Mouse (Mus musculus): ENCODE measurements around the gene 4933405L10Rik. TPM values are rescaled to one million over a fixed set of nuclear protein-coding genes. Genes with fewer than 3 reads are reported as not detected.

The 4933405L10Rik gene
- polyA plus RNA-seq (2012; rRNA removed) = not detected in 2 replicates

DNA sequence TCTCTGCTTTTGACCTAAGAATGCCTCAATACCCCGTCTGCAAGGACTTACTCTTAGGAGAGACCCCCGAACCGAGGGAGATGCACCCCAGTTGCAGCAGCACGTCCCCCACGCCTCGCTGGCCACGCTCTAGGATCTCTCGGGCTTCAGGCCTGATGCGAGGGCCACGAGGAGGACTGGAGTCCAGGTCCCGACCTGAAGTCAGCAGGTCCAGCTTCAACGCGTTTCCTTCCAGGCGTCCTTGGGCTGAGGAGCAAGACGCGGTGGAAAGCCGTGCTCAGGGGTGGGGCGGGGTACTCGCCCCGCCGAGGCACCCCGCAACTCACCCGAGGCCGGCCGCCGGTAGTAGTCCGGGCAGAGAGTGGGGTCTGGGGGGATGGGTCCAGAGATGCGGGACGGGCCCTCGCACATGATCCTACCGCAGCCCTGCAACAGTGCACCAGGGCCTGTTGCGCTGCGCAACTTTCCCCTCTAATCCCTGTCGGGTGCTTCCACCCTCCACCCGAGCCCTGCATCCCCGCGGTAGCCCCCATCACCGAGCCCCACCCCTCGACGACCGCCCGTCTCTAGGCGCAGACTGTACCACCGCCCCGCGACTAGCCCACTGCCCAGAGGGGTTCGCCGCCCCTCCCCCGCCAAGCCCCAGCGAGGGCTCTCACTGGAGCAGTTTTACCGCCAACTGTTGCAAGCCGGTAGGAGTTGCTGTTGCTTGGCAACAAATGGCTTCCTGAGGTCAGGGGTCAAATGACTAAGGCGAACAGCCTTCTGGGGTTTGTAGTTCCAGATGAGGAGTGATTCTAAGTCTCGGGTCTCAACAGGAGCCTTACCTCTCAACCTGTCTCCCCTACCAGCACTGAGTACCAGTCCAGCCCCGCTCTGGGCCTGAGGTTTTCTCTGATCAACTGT lies at the start of gene 4933405L10Rik, which contains the start of gene Enkd1:
Gene 4933405L10Rik, plus strand, starts transcription at position 158 of the 906 bp plus-strand sequence.
Gene Enkd1, minus strand, starts transcription at position 713 of the 906 bp plus-strand sequence.

DNA sequence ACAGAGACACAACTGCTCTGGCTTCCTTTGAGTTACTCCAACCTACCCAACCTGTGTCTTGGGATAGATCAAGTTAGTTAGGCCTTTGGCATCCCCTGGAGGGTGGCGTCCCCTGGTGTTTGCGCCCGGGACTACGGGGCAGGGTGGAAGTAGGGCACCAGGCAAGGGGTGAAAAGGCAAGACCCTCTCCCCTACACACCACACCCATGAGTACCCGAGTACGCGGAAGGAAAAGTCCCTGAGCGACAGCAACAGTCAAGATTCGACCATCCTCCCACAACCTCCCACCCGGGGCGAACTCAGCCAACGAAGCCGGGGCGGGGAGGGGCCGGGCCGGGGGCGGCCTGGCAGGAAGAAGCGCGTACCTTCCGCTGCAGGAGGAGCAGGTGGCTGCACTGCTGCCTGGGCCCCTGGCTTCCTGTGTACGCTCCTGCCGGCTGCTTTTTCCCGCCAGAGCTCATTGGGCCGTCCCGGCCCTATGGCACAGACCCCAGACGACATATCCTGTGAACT lies 21.6 kb upstream of the 4933405L10Rik start, which contains the start of gene Carmil2:
Gene Carmil2, plus strand, starts transcription at position 479 of the 513 bp plus-strand sequence.

DNA sequence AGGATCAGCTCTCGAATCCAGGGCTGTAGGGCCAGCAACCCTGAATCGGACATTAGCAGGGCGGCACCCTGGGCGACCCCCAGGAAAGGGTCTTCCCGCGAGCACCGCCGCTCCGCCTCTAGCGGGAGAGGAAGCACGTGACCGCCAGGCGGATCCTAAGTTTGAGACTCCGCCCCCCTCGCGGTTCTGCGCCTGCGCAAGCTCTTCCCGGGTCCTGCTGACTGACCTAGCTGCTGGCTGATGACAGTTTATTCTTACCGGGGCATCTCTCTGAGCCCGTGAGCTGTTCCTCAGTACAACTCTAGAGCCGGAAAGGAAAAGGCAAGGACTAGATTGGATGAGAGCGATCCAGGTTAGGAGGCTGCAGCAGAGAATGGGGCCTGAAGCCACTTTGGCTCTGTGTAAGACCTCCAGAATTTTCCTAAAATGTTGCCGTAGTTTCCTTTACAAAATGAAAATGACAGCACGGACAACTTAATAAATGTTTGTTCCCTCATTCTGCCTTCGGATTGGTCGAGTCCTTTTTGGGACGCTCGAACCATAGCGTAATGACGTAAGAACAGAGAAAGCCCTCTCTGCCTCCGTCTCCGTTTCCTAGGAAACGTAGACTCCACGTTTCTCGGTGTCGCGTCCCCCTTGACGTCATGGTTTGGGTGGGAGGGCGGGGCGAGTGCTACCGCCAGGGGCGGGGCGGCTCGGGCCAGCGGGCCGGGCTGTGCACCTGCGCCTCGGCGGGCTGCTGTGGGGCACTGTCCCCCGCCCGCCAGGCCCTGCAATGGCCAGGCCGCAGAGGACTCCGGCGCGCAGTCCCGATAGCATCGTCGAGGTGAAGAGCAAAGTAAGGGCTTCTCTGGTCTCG lies 6.3 kb upstream of the 4933405L10Rik start, which contains the start of the genes Acd and Pard6a:
Gene Acd, minus strand, starts transcription at position 137 of the 859 bp plus-strand sequence.
Gene Pard6a, plus strand, starts transcription at position 183 of the 859 bp plus-strand sequence.

DNA sequence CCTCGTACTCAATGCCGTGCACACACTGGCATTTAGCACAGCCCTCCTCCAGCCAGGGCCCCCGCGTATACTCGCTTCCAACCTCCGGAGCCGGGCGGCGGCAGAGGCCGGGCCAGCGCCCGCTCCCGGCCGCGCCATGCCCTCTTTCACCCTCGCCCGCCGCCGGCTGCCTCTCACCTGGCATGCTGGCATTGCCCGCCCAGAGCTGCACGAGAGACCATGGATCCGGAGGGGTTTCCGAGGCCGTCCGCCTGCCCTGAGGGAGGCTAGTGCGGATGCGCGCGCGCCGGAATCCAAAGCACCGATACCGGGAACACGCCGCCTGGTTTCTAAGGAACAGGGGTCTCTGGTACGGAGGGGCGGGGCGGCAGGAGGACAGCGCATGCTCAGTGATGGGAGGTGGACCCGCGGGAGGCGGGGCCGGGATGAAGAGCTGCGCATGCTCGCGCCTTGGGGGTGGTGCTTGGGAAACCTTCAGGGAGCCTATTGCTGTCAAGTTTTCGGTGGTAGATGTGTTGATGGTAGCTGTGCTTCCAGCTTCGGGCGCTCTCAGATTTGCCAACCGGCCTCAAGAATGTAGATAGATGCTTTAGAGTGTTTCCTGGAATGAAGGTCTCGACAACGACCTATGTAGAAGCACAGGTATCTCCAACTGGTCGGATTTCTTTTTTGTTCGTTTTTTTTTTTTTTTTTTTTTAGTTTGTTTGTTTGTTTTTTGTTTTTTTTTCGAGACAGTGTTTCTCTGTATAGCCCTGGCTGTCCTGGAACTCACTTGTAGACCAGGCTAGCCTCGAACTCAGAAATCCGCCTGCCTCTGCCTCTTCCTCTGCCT lies 51.0 kb downstream of the 4933405L10Rik start, which contains the start of gene Gfod2:
Gene Gfod2, minus strand, starts transcription at position 388 of the 832 bp plus-strand sequence.

Other genes with a start within 250 kb of the 4933405L10Rik start
- gene Tppp3, start 236.1 kb upstream of the 4933405L10Rik start, polyA plus RNA-seq (2012; rRNA removed) = 1.7 and 2.6 TPM in 2 replicates
- gene Zdhhc1, start 210.8 kb upstream of the 4933405L10Rik start, polyA plus RNA-seq (2012; rRNA removed) = 3.3 and 3.8 TPM in 2 replicates
- gene Hsd11b2, start 188.9 kb upstream of the 4933405L10Rik start, polyA plus RNA-seq (2012; rRNA removed) = 0.28 and 0.29 TPM in 2 replicates
- gene Atp6v0d1, start 141.6 kb upstream of the 4933405L10Rik start, polyA plus RNA-seq (2012; rRNA removed) = 46.7 and 48.1 TPM in 2 replicates
- 3.9 and 5.0 TPM in 2 replicates for gene Ripor1, start 102.4 kb upstream of the 4933405L10Rik start, polyA plus RNA-seq (2012; rRNA removed)
- 12.4 and 14.0 TPM in 2 replicates for gene Ctcf, start 71.1 kb upstream of the 4933405L10Rik start, polyA plus RNA-seq (2012; rRNA removed)
- gene Agrp, start 70.3 kb upstream of the 4933405L10Rik start, polyA plus RNA-seq (2012; rRNA removed) = not detected in 2 replicates
- 1.8 TPM in 2 replicates for gene Carmil2, start 21.4 kb upstream of the 4933405L10Rik start, polyA plus RNA-seq (2012; rRNA removed)
- 8.9 and 10.0 TPM in 2 replicates for gene Acd, start 6.6 kb upstream of the 4933405L10Rik start, polyA plus RNA-seq (2012; rRNA removed)
- 4.9 and 5.3 TPM in 2 replicates for gene Pard6a, start 6.5 kb upstream of the 4933405L10Rik start, polyA plus RNA-seq (2012; rRNA removed)
- 4.3 and 5.1 TPM in 2 replicates for gene Enkd1, start 555 bp downstream of the 4933405L10Rik start, polyA plus RNA-seq (2012; rRNA removed)
- gene Gfod2, start 51.0 kb downstream of the 4933405L10Rik start, polyA plus RNA-seq (2012; rRNA removed) = 1.3 and 1.4 TPM in 2 replicates
- 35.8 and 39.9 TPM in 2 replicates for gene Ranbp10, start 119.7 kb downstream of the 4933405L10Rik start, polyA plus RNA-seq (2012; rRNA removed)
- 0.05 and 0.08 TPM in 2 replicates for gene Tsnaxip1, start 120.1 kb downstream of the 4933405L10Rik start, polyA plus RNA-seq (2012; rRNA removed)
- gene Cenpt, start 145.6 kb downstream of the 4933405L10Rik start, polyA plus RNA-seq (2012; rRNA removed) = 13.7 and 15.3 TPM in 2 replicates
- 20.3 TPM in 2 replicates for gene Thap11, start 147.5 kb downstream of the 4933405L10Rik start, polyA plus RNA-seq (2012; rRNA removed)
- 59.4 and 65.4 TPM in 2 replicates for gene Nutf2, start 152.9 kb downstream of the 4933405L10Rik start, polyA plus RNA-seq (2012; rRNA removed)
- gene Edc4, start 173.2 kb downstream of the 4933405L10Rik start, polyA plus RNA-seq (2012; rRNA removed) = 13.5 and 15.0 TPM in 2 replicates
- 0.24 and 0.31 TPM in 2 replicates for gene Nrn1l, start 185.9 kb downstream of the 4933405L10Rik start, polyA plus RNA-seq (2012; rRNA removed)
- gene Pskh1, start 192.8 kb downstream of the 4933405L10Rik start, polyA plus RNA-seq (2012; rRNA removed) = 12.6 and 14.4 TPM in 2 replicates
- 0.66 and 1.1 TPM in 2 replicates for gene Ctrl, start 226.2 kb downstream of the 4933405L10Rik start, polyA plus RNA-seq (2012; rRNA removed)
- 49.3 and 54.3 TPM in 2 replicates for gene Psmb10, start 230.8 kb downstream of the 4933405L10Rik start, polyA plus RNA-seq (2012; rRNA removed)
- 212 and 219 TPM in 2 replicates for gene Lcat, start 235.7 kb downstream of the 4933405L10Rik start, polyA plus RNA-seq (2012; rRNA removed)

All from liver, embryonic 18 days (tissue).